Mouse (Mus musculus) embryonic facial prominence, embryonic 13.5 days (tissue): Measurements from ENCODE around the gene Palld. TPM values are rescaled to one million over a fixed set of nuclear protein-coding genes. Genes with fewer than 3 reads are reported as not detected.
A peak's percentile ranks its signal among the peaks of the same experiment; 100 is the strongest.

Source experiments
- ATAC-seq: fragments of 200-750 bp; cut with Nextera tagmentation; 2 replicates; pipeline ENCODE4 v1.8.0; 2017; ENCODE audit warnings: low read depth; ENCODE audit not compliant: insufficient number of reproducible peaks, insufficient read depth, low FRiP score, low TSS enrichment
- H3K27ac ChIP-seq: fragments of 300-500 bp; sonication (generic); 2 replicates; pipeline ENCODE4 v1.5.1; 2015; ENCODE audit warnings: moderate library complexity, mild to moderate bottlenecking, inconsistent platforms
- H3K27me3 ChIP-seq: fragments of 300-500 bp; sonication (generic); 2 replicates; pipeline ENCODE4 v1.6.1; 2015; ENCODE audit warnings: mild to moderate bottlenecking, inconsistent platforms
- H3K36me3 ChIP-seq: fragments of 300-500 bp; sonication (generic); 2 replicates; pipeline ENCODE4 v1.6.1; 2015; ENCODE audit warnings: mild to moderate bottlenecking, inconsistent platforms
- H3K4me1 ChIP-seq: fragments of 300-500 bp; sonication (generic); 2 replicates; pipeline ENCODE4 v1.6.1; 2015; ENCODE audit warnings: inconsistent platforms
- H3K4me2 ChIP-seq: fragments of 300-500 bp; sonication (generic); 2 replicates; pipeline ENCODE4 v1.6.1; 2015; ENCODE audit warnings: moderate library complexity, mild to moderate bottlenecking, inconsistent platforms
- H3K4me3 ChIP-seq: fragments of 300-500 bp; sonication (generic); 2 replicates; pipeline ENCODE4 v1.5.1; 2015; ENCODE audit warnings: mild to moderate bottlenecking, inconsistent platforms
- H3K9ac ChIP-seq: fragments of 300-500 bp; sonication (generic); 2 replicates; pipeline ENCODE4 v1.6.1; 2015; ENCODE audit warnings: mild to moderate bottlenecking, inconsistent platforms
- H3K9me3 ChIP-seq: fragments of 300-500 bp; sonication (generic); 2 replicates; pipeline ENCODE4 v1.6.1; 2016; ENCODE audit warnings: inconsistent platforms
- WGBS: fragments of 180-500 bp; shearing (Covaris S2); methylation state at CpG from one replicate; pipeline ENCODE4 v1.1.7; 2015; ENCODE audit warnings: mixed read lengths; 5-methylcytosine and 5-hydroxymethylcytosine counted together
- polyA plus RNA-seq: library from polyadenylated mRNA; unstranded; fragments of >200 nt; fragmentation: Nextera tagmentation; extraction: Ambion mirVana; gene quantifications from 2 replicates; pipeline ENCODE4 v1.2.1, GENCODE M21; 2015

Gene Palld
- polyA plus RNA-seq, 1 experiment from 2014 or later, result 146 TPM

DNA sequence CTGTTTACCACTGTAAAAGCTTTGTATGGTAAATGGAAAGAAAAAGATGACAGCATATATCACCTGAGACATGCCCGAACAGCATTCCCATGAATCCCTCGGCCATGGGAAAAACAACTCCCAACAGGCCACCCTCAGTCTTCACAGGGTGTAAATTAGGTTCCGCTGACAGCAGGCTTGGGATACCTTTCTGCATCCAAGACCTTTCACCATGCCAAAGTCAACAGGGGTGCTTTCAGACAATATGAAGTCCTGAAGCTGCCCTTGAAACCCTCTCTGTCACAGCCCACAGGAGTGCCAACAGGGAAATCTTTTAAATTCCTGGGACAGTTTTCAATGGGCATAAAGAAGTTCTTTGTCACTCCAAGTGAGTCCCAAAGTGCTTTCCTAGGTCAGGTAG, 285.4 kb downstream of the Palld start:
- H3K9me3 ChIP-seq, result no peaks in the 10 kb centered on the region
- H3K4me2 ChIP-seq, result no peak overlapping the region
- 81% methylated on average over 3 of the region's 3 CpGs for WGBS
- no peaks in the 10 kb centered on the region; the same call in 1 of the 2 replicates for H3K36me3 ChIP-seq
- no peak overlapping the region for H3K9ac ChIP-seq
- no peak overlapping the region for H3K4me3 ChIP-seq
- H3K27ac ChIP-seq, result no peak overlapping the region
- ATAC-seq, result no peak
- no peaks in the 10 kb centered on the region for H3K27me3 ChIP-seq
- H3K4me1 ChIP-seq, result peaks cover 7% of the 10 kb centered on the region

DNA sequence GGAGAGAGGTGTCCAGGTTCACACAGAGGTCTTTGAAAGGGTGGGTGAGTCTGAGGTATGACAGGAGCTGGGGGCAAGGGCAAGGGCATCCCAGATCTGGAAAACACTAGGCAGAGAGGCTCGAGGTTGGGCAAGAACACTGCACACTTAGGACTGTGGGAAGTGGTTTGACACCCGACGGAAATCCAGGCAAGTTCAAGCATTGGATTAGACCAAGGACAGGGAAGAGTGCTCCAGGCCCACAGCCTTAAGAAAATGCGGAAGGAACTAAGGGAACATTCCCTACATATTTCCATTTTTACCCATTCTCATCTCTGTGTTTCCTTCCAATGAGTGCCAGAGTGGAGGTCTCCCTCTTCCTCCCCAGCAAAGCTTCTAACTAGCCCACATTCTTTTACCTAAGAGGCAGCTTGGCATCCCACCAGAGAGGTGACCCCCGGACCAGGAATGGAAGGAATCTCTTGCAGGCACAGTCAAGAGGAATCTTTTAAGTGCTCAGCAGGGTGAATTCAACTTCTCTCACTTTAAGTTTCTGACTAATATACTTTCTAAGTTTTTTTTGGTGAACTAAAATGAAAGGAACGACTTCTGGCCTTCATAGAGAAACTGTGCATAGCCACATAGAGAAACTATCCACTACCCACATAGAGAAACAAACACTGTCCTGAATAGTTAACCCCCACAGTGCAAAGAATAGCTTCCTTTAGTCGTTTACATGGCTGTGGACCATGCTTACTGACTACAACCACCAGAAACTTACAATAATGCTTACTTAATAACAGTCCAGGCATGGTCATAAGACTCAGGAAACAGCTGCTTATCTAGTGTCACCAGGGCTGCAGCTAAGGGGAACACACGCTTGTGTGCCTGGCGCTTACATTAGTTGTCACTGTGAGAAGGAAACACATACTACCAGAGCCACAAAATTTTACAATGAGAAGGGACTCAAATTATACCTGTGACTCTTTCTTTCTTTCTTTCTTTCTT, 286.5 kb downstream of the Palld start:
- no peak for ATAC-seq
- Histone ChIP-seq H3K27ac (no peak overlapping the region), H3K4me2 (no peak overlapping the region), H3K9ac (no peak overlapping the region), H3K4me3 (no peak overlapping the region), H3K4me1 (peaks cover 9% of the 10 kb centered on the region; the same call in 1 of the 2 replicates), H3K9me3 (no peaks in the 10 kb centered on the region), H3K27me3 (no peaks in the 10 kb centered on the region), H3K36me3 (no peaks in the 10 kb centered on the region)
- 74% methylated on average over 9 of the region's 9 CpGs for WGBS

DNA sequence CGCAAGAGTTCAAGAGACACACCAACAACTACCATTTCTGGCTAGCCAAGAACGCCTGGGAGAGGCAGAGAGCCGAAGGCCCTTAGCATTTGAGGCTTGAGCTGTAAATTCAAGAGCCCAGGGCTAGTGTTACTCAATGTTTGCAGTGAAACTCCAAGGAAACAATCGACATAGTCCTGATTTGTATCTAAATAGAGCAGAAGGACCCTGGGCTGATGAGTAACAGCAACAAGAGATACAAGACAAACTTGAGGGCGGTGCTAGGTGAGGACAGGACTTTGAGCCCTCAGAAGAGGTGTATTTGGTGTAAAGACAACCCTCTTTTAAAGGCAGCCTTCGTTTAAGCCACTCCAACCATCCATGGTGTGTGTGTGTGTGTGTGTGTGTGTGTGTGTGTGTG, 290.7 kb downstream of the Palld start:
- Histone ChIP-seq H3K4me3 (no peak overlapping the region), H3K9me3 (no peaks in the 10 kb centered on the region), H3K9ac (no peak overlapping the region), H3K4me2 (no peak overlapping the region), H3K27ac (no peak overlapping the region), H3K27me3 (no peaks in the 10 kb centered on the region), H3K36me3 (no peaks in the 10 kb centered on the region), H3K4me1 (peaks cover 40% of the 10 kb centered on the region)
- no peak for ATAC-seq
- 91% methylated on average over 6 of the region's 6 CpGs for WGBS

DNA sequence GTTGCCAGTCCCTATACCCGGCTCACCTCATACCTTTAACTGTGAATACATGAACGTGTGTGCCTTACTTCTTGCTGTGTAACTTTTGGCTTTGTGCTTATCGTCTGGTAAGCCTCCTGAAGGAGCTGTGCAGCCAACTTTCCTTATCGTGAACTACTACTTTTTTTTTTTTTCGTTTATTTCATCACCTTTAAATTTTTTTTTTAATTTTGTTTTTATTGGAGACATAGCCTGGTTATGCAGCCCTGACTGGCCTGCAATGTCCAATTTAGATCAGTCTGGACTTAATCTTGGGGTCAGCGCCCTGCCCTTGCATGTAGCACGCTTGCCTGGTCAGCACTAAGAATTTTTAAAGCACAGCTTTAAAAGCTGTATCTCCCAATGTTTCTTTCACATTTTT, 291.4 kb downstream of the Palld start:
- no peaks in the 10 kb centered on the region for H3K36me3 ChIP-seq
- ATAC-seq, result no peak
- no peaks in the 10 kb centered on the region for H3K9me3 ChIP-seq
- H3K4me3 ChIP-seq, result no peak overlapping the region
- WGBS, result 76% methylated on average over 7 of the region's 7 CpGs
- H3K27ac ChIP-seq, result peak overlapping the region; percentile 68
- H3K27me3 ChIP-seq, result no peaks in the 10 kb centered on the region
- peaks cover 37% of the 10 kb centered on the region for H3K4me1 ChIP-seq
- no peak overlapping the region for H3K4me2 ChIP-seq
- H3K9ac ChIP-seq, result no peak overlapping the region

DNA sequence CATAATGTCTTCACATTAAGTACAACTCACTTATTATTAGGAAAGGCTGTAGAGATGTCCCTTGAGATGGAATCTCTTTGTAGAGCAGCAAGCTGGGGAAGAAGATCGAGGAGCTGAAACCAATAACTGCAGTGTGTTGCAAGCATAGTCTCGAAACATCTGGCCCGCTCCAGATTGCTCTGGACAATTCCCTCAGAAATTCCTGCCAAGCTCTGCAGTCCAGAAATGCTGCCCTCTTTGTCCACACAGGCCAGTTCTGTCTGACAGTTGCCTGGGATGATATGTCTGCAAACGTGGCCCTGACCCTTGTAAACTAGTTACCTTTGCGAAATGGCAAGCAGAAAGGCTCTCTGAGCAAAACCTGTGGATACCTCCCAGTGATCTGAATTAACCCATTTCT, 291.9 kb downstream of the Palld start:
- Histone ChIP-seq H3K36me3 (no peaks in the 10 kb centered on the region), H3K4me2 (no peak overlapping the region), H3K27me3 (no peaks in the 10 kb centered on the region), H3K9ac (no peak overlapping the region), H3K9me3 (no peaks in the 10 kb centered on the region), H3K27ac (peak overlapping the region; percentile 68), H3K4me3 (no peak overlapping the region), H3K4me1 (peaks cover 41% of the 10 kb centered on the region)
- no peak for ATAC-seq
- WGBS, result 46% methylated on average over 5 of the region's 5 CpGs

DNA sequence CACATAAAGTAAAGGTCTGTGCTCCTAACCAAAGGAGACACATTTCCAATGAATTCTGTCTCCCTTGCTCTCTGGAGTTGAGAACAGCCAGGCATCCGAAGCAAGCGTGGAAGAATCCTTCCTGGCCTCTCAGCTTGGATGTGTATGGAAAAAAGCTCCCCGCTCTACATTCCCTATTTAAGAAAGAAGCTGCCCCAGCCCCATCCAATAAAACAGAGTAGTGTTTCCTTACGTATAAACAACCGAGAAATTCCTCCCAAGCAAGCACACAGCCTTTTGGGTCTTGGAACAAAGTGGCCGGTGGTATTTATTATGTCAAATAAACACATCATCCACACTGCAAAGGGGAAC, 295.1 kb downstream of the Palld start:
- Histone ChIP-seq H3K4me1 (peaks cover 45% of the 10 kb centered on the region), H3K9ac (no peak overlapping the region), H3K36me3 (no peaks in the 10 kb centered on the region; the same call in 1 of the 2 replicates), H3K4me3 (no peak overlapping the region), H3K4me2 (peak overlapping the region; percentile 46), H3K27ac (peak overlapping the region; percentile 94), H3K27me3 (no peaks in the 10 kb centered on the region), H3K9me3 (no peaks in the 10 kb centered on the region)
- WGBS, result 11% methylated on average over 6 of the region's 6 CpGs
- no peak for ATAC-seq

DNA sequence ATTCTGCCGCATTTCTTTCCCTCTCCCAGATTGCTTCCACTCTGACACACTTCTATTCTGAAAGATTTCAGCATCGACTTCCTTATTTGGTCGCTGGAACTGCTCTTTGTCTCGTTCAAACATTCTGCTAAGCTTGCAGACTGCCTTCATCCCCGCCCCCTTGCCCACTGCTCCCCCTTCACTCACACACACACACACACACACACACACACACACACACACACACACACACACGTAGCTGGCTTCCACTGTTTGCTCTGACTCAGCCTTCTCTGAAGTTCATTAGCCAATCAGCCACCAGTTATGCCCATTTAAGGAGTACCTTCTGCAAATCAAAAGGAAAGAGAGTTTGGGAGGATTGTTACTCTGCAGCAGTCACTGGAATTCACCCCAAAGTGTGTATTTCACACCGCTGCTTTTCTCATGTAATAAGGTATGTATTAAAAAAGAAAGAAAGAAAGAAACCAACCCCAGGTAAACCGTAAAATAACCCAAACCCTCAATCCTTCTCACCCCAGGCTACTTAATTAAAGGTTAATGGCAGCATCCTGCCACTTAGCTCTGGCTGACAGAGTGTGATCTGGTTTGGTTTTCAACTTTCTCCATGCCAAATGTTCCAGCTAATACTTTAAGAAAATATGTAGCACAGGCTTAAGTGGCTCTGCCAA, 295.6 kb downstream of the Palld start:
- H3K27ac ChIP-seq, result peak overlapping the region; percentile 94
- peak; percentile 80 for ATAC-seq
- H3K27me3 ChIP-seq, result no peaks in the 10 kb centered on the region
- peak overlapping the region; percentile 46 for H3K4me2 ChIP-seq
- peaks cover 45% of the 10 kb centered on the region for H3K4me1 ChIP-seq
- 0 out of 2 replicates have a peak overlapping the region, but pooled peaks have one; percentile 27 for H3K9ac ChIP-seq
- no peaks in the 10 kb centered on the region for H3K9me3 ChIP-seq
- 0 out of 2 replicates have a peak overlapping the region, but pooled peaks have one; percentile 9 for H3K4me3 ChIP-seq
- WGBS, result 11% methylated on average over 7 of the region's 8 CpGs
- H3K36me3 ChIP-seq, result no peaks in the 10 kb centered on the region; the same call in 1 of the 2 replicates

DNA sequence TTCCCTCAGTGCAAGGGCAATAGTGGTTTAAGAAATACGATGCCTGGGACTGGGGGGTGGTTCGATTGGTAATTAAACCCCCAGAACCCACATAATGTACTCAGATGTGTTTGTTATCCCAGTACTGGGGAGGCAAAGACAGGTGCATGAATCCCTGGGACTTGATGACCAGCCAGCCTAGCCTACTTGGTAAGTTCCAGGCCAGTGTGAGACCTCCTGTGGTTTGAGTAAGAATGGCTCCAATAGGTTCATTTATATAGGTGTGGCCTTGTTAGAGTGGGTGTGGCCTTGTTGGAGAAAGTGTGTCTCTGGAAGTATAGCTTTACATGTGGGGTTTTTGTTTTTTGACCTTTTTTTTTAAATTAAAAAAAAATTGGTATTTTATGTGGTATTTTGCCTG, 297.6 kb downstream of the Palld start:
- Histone ChIP-seq H3K27me3 (no peaks in the 10 kb centered on the region), H3K4me3 (no peak overlapping the region), H3K4me1 (peaks cover 32% of the 10 kb centered on the region), H3K4me2 (no peak overlapping the region), H3K27ac (no peak overlapping the region), H3K9me3 (no peaks in the 10 kb centered on the region), H3K36me3 (no peaks in the 10 kb centered on the region; the same call in 1 of the 2 replicates), H3K9ac (no peak overlapping the region)
- ATAC-seq, result no peak
- 90% methylated on average over 2 of the region's 2 CpGs for WGBS

DNA sequence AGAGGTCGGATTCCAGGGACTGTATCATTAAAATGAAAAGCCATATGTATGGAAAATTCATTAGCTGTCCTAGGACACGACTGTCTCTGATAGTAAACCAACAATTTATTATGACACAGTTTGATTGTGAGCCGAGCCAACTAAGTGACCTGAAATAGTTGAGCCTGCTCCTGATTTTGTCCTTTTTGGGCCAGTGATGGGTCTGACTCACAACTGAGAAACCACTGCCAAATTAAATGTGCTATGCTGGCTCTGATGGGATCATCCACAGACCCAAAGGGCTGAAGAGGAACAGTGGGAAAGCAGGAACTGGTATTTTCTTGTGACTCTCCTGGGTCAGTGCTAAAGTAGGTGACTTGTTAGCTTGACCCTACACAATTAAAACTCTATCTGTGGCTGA, 305.6 kb downstream of the Palld start:
- Histone ChIP-seq H3K4me3 (no peak overlapping the region), H3K4me1 (peaks cover 8% of the 10 kb centered on the region), H3K9ac (no peak overlapping the region), H3K27me3 (no peaks in the 10 kb centered on the region), H3K27ac (no peak overlapping the region), H3K4me2 (no peak overlapping the region), H3K9me3 (no peaks in the 10 kb centered on the region), H3K36me3 (no peaks in the 10 kb centered on the region)
- no peak for ATAC-seq
- WGBS, result 63% methylated on average over 3 of the region's 3 CpGs

DNA sequence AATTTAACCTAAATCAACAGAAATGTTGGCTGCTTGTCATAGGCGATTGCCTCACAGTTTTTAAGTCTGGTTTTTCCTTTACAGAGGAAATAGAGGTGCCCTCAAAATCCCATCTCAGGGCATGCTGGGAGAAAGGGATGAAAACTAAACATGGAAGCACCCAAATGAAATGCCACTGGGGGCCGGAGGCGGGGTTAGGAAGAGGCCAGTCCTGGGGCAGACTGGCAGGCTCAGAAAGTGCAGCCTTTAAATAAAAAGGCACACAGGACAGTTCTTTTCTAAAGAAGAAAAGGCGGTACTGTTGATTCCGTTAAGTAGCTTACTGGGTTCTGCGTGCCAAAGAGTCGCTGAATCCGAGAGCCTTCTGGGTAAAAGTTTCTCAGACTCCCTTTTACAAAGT, 311.0 kb downstream of the Palld start:
- no peaks in the 10 kb centered on the region for H3K36me3 ChIP-seq
- H3K4me1 ChIP-seq, result peaks cover 34% of the 10 kb centered on the region
- H3K4me2 ChIP-seq, result peak overlapping the region; percentile 74
- peak overlapping the region; percentile 80; the same call in 1 of the 2 replicates for H3K9ac ChIP-seq
- peak overlapping the region; percentile 94 for H3K27ac ChIP-seq
- 5% methylated on average over 8 of the region's 8 CpGs for WGBS
- H3K27me3 ChIP-seq, result no peaks in the 10 kb centered on the region
- peak overlapping the region; percentile 69 for H3K4me3 ChIP-seq
- ATAC-seq, result no peak
- H3K9me3 ChIP-seq, result no peaks in the 10 kb centered on the region

DNA sequence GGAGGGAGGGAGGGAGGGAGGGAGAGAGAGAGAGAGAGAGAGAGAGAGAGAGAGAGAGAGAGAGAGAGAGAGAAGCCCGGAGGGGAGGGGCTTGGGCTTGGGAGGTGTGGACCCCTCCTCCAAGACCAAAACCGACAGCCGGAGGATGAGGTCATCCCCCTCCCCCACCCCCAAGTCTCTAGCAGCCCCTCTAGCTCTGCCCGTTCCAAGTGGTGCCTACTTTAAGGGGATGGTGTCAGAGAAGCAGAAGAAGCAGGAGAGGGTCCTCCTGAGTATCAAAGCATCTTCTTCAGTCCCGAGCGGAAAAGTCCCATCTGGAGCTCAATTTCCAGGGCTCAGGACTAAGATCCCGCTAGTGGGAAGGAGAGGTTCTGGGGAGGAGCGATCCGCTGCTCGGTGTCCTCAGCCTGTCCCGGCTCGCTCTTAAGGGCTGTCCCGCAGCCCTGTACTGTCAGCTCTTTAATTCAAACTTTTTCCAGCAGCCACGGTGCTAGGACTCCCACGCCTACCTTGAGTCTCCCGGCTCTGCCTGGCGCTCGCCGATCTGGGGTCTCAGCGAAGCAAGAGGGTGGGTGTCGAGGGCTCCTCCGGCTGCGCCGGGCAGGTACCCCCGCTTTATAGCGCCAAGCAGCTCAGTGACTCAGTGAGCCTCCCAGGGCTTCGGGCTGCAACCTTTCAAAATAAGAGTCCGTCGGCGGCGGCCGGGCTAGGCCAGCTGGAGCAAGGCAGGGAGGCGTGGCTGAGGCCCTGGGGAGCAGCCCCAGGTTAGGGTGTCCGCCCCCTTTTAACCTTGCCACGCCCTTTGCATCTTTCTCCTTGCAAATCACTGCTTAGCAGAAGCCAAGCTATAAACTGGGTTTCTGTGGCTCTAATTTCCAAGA, 311.7 kb downstream of the Palld start:
- Histone ChIP-seq H3K4me3 (peak overlapping the region; percentile 69), H3K9ac (peak overlapping the region; percentile 80), H3K9me3 (no peaks in the 10 kb centered on the region), H3K27ac (peak overlapping the region; percentile 94), H3K4me1 (peaks cover 34% of the 10 kb centered on the region), H3K36me3 (no peaks in the 10 kb centered on the region), H3K4me2 (peak overlapping the region; percentile 74), H3K27me3 (no peaks in the 10 kb centered on the region)
- ATAC-seq, result peak; percentile 85
- WGBS, result 0% methylated on average over 35 of the region's 35 CpGs
